Mouse (Mus musculus) frontal cortex, postnatal 25 days (tissue): Measurements from ENCODE around the gene Sim1.

Experiments used
- DNase-seq, 2 experiments: peaks; one replicate each; pipeline ENCODE4 v3.0.0; 2022; ENCODE audit warnings: low spot score in 2 of 2

Sim1 gene

GRCm38 (mm10) chr10:50901601-50902475 is 7.3 kb downstream of the Sim1 start:
- DNase-seq, result no peak

- no peak for DNase-seq
These were observed 8.5 kb downstream of the Sim1 start for GRCm38 (mm10) chr10:50902741-50903715.

DNA sequence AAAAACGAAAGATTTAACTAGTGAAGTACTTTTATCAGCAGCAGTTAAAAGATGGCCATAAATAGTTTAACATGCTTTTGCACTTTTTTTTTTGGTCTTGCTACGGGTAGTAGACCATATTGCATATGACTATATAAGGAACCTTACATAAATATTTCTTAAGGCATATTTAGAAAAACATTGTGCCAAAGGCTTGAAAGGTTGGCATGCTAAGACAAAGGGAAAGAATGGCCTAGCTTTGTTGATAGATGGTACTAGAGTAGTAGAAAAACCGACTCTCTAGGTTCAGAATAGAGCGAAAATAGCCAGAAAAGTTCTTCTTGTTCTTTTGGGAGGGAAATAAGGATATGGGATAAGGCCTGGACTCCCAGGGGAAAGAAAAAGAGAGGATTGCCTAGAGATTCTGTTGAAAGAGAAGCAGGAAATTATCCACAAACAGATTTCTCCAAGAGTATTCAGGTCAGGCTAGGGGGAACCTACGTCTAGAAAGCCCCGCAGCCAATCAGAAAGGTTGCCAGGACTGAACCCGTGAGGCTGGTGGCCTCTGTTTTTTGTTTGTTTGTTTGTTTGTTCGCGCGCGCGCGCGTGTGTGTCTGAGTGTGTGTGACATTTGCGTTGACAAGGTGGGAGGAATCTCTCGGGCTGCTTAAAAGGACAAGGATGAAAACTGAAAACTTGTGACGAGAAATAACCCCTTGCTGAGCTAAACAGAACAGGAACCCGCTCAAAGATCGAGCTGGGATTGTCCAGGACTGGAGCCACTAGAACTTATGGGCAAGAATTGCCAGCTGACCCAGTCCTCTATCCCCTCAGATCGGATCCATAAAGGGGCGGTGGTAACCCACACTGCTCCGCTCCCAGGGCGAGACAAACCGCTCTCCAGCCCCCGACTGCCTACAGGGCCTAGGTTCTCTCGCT is 9.6 kb downstream of the Sim1 start:
- DNase-seq, result no peak

- no peak for DNase-seq
These were observed 10.5 kb downstream of the Sim1 start for GRCm38 (mm10) chr10:50904764-50905701.

GRCm38 (mm10) chr10:50910400-50910799 is 15.8 kb downstream of the Sim1 start:
- DNase-seq, result no peak

- no peak for DNase-seq
These were observed 16.4 kb downstream of the Sim1 start for GRCm38 (mm10) chr10:50910861-50911410.

DNA sequence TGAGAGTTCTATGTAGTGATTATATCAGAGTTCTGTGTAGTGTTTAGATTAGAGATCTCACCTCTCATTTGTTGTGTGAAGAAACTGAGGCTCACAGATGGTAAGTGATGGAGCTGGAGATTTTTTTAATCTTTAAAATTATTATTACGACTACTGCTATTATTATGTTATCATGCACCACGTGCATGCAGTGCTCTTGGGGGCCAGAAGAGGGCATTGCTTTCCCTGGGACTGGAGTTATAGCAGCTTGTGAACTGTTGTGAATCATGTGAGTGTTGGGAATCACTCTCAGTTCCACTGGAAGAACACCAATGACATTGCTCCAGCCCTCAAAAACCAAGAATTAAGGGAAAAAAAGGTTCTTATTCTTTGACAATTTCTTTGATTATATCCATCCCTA is 21.1 kb downstream of the Sim1 start:
- no peak for DNase-seq

DNA sequence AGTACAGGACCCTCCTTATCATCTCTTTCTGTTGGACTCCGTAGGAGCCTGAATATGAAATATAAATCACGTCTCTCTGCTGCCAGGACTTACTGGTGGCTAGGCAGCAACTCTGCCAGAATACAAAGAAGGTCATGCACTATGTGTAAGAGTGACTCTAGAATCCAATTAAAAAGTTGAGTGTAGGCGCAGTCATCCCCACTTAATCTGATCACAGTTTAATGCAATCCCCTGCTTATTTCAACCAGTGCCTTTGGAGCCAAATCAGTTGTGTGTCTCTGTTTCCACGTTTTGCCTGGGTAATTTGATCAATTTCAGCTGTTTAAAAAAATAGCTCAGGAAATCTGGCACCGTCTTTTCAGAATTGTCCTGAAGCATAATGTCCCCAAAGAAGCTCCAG is 34.7 kb downstream of the Sim1 start:
- no peak for DNase-seq

DNA sequence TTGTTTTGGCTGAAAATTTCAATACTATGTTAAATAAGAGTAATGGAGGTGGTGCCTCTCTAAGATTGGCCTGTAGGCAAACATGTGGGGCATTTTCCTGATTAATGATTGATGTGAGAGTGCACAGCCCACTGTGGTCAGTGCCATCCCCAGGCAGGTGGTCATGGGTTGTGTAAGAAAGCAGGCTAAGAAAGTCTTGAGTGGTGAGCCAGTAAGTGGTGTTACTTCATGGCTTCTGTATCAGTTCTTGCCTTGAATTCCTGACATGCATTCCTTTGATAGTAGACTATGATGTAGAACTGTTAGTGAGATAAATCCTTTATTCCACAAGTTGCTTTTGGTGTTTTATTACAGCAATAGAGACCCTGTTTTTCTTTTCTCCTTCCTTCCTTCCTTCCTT is 41.1 kb downstream of the Sim1 start:
- DNase-seq, result no peak

- no peak for DNase-seq
These were observed 79.1 kb downstream of the Sim1 start for GRCm38 (mm10) chr10:50973625-50974024.

DNA sequence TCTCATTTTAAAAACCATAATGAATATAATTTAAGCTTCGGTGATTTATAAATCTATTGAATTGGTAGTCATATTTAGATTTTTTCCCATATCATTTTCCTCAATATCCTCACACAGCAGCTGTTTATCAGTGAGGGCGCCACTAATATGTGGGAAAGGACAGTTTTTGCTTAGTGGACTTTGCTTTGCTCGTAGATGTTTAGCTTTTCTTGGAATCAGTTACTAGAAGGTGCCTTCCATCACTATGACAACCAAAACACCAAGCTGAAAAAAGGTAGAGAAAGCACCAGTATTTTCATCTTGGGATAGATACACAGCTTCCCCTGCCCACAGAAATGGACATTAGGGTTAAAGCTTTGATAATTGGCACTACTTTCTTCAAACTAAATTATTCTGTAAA is 87.3 kb downstream of the Sim1 start:
- DNase-seq, result no peak

DNA sequence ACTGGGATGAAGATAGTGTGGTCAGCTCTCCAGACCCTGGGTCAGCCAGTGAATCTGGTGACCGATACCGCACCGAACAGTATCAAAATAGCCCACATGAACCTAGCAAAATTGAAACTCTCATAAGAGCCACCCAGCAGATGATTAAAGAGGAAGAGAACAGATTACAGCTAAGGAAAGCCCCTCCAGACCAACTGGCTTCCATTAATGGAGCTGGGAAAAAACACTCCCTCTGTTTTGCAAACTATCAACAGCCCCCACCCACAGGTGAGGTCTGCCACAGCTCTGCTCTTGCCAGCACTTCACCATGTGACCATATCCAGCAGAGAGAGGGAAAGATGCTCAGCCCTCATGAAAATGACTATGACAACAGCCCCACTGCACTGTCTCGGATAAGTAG is 89.1 kb downstream of the Sim1 start:
- DNase-seq, result no peak

DNA sequence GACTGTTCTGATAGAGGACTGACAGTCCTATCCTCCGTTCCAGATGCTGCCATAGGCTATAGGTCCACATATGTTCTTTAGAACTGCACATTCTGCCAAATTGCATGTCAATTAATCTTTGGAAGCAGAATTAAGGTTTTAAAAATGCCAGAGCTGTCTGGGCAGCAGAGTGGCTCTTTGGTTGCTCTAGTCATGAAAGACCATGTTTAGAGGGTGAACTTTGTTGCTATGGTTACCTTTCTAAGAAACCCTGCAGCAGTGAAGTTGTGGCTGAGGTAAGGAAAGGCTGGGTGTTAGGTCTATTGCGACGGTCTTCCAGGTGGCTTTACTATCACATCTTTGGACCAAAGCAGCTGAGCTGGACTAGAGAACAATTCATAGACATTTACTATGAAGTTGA is 113.2 kb downstream of the Sim1 start:
- no peak for DNase-seq

DNA sequence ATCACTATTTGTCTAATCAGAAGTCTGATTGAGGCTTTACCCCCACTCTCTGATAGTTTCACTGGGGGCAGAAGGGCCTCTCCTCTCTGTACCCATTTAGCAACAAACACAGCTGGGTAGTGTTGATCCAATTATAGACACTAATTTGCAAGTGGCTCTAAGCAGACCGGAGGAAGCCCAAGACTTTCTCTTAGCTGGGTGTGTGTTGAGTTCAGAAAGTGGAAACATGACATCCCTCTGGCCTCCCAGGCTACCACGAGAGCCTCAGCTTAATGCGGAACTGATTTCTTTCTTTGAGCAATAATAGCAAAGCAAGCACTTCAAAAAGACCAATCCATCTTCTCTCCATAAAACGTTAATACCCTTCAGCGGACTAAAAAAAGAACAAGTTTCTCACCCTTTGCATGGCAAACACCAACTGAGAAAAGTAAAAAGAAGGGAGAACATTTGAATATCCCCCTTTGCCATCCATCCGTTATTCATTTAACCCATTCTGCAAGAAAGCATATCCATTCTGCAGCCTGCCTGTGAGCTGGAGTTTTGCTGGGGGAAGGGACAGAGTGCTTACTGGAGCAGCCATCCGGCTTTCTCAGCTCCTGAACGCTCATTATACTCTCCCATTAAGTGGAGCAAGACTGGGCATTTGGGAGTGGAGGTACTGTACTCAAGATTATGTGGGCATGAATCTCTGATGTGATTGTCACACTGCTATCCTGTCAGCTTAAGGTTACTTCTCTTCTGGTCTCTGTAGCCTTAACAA is 117.0 kb downstream of the Sim1 start:
- DNase-seq, result no peak

DNA sequence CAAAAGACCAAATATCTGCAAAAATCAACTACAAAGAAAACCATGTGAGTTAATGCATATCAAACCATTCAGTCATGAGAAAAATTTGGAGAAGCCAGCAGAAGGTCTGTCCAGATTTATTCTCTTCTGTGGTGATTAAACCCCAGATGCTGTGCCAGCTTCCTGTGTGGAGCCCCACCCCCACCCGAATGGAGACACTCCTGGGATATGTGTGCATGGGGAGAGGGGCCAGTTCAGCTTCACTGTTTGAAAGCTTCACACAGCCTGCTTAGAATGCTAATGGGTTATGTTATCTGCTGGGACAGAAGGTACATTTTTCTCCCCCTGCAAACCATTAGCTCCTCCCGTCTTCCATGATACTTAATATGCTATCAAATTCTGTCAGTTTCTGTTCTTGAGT is 120.3 kb downstream of the Sim1 start:
- DNase-seq, result no peak

- DNase-seq, result no peak
These were observed 120.8 kb downstream of the Sim1 start for GRCm38 (mm10) chr10:51015362-51015761.

DNA sequence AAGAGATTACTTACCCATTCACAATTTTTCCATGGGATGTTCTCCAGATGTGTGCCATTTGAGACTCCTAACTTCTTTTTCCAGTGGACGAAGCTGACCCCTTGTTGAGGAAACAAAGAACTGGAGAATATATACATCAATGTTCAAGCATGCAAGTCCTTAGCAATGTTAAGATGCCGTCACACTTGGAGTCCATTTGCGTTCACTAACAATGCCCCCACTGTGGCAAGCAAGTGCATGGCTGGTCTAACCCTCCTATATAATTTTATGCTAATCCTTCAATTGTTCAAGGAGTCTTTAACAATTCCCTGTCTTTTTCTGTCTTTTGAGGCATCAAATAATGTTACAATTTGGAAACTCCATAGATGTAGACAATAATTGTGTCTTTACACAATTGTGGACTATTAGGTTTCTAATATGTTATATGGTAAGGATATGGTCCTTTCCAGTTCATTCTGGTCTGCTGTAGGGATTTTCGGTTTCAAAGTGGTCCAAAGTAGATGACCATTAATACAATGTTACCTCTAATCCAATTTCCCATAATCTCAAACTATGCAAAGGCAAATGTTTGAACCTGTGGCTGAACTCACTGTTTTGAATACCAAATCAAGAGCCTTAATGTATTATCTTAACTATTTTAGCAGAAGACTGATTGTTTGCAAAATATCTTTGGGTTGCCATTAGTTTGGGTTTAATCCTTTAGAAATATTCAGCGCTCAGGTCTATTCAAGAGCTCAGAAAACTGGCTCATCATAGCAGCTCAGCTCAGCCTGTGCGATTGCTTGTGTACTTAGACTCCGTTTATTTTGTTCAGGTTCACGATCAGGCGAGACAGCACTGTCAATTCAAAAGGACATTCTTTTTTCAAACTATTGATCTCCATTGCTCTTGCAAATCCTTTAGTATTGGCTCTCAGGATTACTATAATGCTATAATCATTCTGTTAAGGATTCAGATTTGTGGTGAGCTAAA is 129.0 kb downstream of the Sim1 start:
- DNase-seq, result no peak
